Mouse (Mus musculus) myocyte (in vitro differentiated cells): ENCODE data around the gene Baiap2. TPM values are rescaled to one million over a fixed set of nuclear protein-coding genes. Genes with fewer than 3 reads are reported as not detected.
A peak's percentile ranks its signal among the peaks of the same experiment; 100 is the strongest.

ENCODE experiments used
- H3K27me3 ChIP-seq: one replicate; pipeline ENCODE4 v1.6.1; 2011; ENCODE audit not compliant: control insufficient read depth, insufficient read depth, insufficient read length
- H3K36me3 ChIP-seq: one replicate; pipeline ENCODE4 v1.6.1; 2011; ENCODE audit not compliant: control insufficient read depth, insufficient read depth
- H3K4me2 ChIP-seq: one replicate; pipeline ENCODE4 v1.6.1; 2011; ENCODE audit warnings: low read depth, control low read depth
- H3K4me3 ChIP-seq: one replicate; pipeline ENCODE4 v1.5.1; 2011; ENCODE audit warnings: mild to moderate bottlenecking, control low read depth, moderate library complexity
- H3K79me2 ChIP-seq: one replicate; pipeline ENCODE4 v1.6.1; 2011; ENCODE audit not compliant: control insufficient read depth, insufficient read depth
- H3ac ChIP-seq: one replicate; pipeline ENCODE4 v1.6.1; 2011; ENCODE audit not compliant: control insufficient read depth, insufficient read length
- CEBPB ChIP-seq: IDR thresholded peaks from 2 replicates; pipeline ENCODE4 v1.6.1; 2011; ENCODE audit warnings: mild to moderate bottlenecking, moderate library complexity; ENCODE audit not compliant: poor library complexity, insufficient read depth, severe bottlenecking
- E2F4 ChIP-seq: IDR thresholded peaks from one replicate; pipeline ENCODE4 v1.6.1; 2011; ENCODE audit warnings: mild to moderate bottlenecking, control low read depth, moderate library complexity; ENCODE audit not compliant: insufficient read depth
- MAX ChIP-seq: IDR thresholded peaks from one replicate; pipeline ENCODE4 v1.6.1; 2011; ENCODE audit warnings: low read depth, mild to moderate bottlenecking, control low read depth
- MYOD1 ChIP-seq, 3 experiments: IDR thresholded peaks; one replicate each; pipeline ENCODE4 v1.6.1; 2011; ENCODE audit warnings: control low read depth in 2 of 3, low read depth in 2 of 3, mild to moderate bottlenecking in 2 of 3, moderate library complexity in 1 of 3; ENCODE audit not compliant: insufficient read length in 2 of 3, control insufficient read depth in 1 of 3
- MYOG ChIP-seq, 3 experiments: IDR thresholded peaks; one replicate each; pipeline ENCODE4 v1.6.1; 2011; ENCODE audit warnings: control low read depth in 2 of 3, low read depth in 2 of 3, mild to moderate bottlenecking in 2 of 3; ENCODE audit not compliant: insufficient read length in 2 of 3, control insufficient read depth in 1 of 3, insufficient read depth in 1 of 3
- POLR2A ChIP-seq: IDR thresholded peaks from one replicate; pipeline ENCODE4 v1.6.1; 2011; ENCODE audit warnings: low read depth, mild to moderate bottlenecking, control low read depth, moderate library complexity; ENCODE audit not compliant: insufficient read length
- POLR2AphosphoS2 ChIP-seq: IDR thresholded peaks from one replicate; pipeline ENCODE4 v1.6.1; 2011; ENCODE audit warnings: low read depth, control low read depth; ENCODE audit not compliant: insufficient read length
- REST ChIP-seq: IDR thresholded peaks from one replicate; pipeline ENCODE4 v1.6.1; 2011; ENCODE audit warnings: mild to moderate bottlenecking, control low read depth, moderate library complexity; ENCODE audit not compliant: insufficient read depth, insufficient read length
- SRF ChIP-seq: IDR thresholded peaks from one replicate; pipeline ENCODE4 v1.6.1; 2011; ENCODE audit warnings: low read depth; ENCODE audit not compliant: control insufficient read depth, insufficient read length
- TCF12 ChIP-seq: IDR thresholded peaks from one replicate; pipeline ENCODE4 v1.6.1; 2011; ENCODE audit warnings: mild to moderate bottlenecking, control low read depth; ENCODE audit not compliant: poor library complexity, insufficient read depth, severe bottlenecking
- TCF3 ChIP-seq: IDR thresholded peaks from one replicate; pipeline ENCODE4 v1.6.1; 2011; ENCODE audit warnings: low read depth, control low read depth; ENCODE audit not compliant: insufficient read length
- USF1 ChIP-seq: IDR thresholded peaks from one replicate; pipeline ENCODE4 v1.6.1; 2011; ENCODE audit warnings: low read depth, mild to moderate bottlenecking, control low read depth, moderate library complexity
- polyA plus RNA-seq: library from polyadenylated mRNA; unstranded; fragments of >200 nt; fragmentation: generic; extraction: Trizol; gene quantifications from one replicate; pipeline ENCODE4 v1.2.1, GENCODE M21; 2012; ENCODE audit warnings: missing spikeins

Baiap2 gene
- polyA plus RNA-seq, 1 experiment = 23.0 TPM

DNA sequence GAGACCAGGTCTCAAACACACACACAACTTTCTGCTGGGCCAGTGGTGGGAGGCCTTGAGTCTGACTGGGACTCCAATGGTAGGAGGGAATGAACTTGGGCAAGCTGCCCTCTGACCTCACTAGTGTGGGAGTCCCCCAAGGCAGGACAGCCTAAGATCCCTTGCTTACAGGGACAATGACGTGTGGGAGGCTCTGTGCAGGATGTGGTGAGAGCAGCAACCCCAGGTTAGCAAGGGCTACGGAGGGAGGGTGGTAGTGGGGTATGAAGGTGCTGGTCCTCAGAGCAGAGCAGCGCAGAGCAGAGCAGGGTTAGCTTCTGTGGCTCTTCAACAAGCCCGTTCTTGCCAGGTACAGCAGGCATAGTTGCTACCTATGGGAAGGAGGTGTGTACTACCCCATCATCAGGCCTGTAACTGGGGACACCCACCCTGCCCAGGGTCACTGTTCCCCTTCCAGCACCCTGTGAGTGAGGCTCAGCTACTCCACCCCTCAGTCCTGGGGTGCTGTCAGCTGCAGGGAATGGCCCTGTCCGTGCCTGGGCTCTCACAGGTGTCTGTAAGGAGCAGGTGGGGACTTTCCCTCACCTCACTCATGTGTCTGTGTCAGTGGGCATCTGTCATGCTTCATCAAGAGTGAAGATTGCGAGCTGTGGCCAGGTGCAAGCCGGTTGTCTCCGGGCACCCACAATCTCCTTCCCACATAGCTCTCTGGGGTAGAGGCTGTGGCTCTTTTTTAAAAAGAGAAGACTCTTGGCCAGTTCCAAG, 8.6 kb upstream of the Baiap2 start:
- H3K36me3 ChIP-seq = no peaks in the 10 kb centered on the region
- TF ChIP-seq POLR2A (no peak), POLR2AphosphoS2 (peak; percentile 24), MYOG (IDR thresholded peaks at IDR 0.05; ENCODE audit: control insufficient read depth in 1 of 3, insufficient read depth in 1 of 3, insufficient read length in 2 of 3, low read depth in 2 of 3) (peak in 2 of 3 experiments; percentile 30 to 70), MYOD1 (IDR thresholded peaks at IDR 0.05; ENCODE audit: control insufficient read depth in 1 of 3, insufficient read length in 2 of 3, low read depth in 2 of 3) (peak in 2 of 3 experiments; percentile 86 to 88), CEBPB (no peak)
- H3K79me2 ChIP-seq = no peaks in the 10 kb centered on the region
- H3K4me3 ChIP-seq = no peak overlapping the region
- peak overlapping the region; percentile 44 for H3K4me2 ChIP-seq
- no peak overlapping the region for H3ac ChIP-seq
- H3K27me3 ChIP-seq = no peaks in the 10 kb centered on the region

GRCm38 (mm10) chr11:119934773-119935172, 7.8 kb upstream of the Baiap2 start:
- Histone ChIP-seq H3K36me3 (no peaks in the 10 kb centered on the region), H3K27me3 (no peaks in the 10 kb centered on the region), H3ac (no peak overlapping the region), H3K4me3 (no peak overlapping the region), H3K79me2 (no peaks in the 10 kb centered on the region), H3K4me2 (no peak overlapping the region)
- TF ChIP-seq MYOD1 (IDR thresholded peaks at IDR 0.05; ENCODE audit: control insufficient read depth in 1 of 3, insufficient read length in 2 of 3, low read depth in 2 of 3) (peak in 1 of 3 experiments; percentile 2), TCF3 (no peak)

- Histone ChIP-seq H3K79me2 (no peaks in the 10 kb centered on the region), H3K4me3 (no peak overlapping the region), H3K36me3 (no peaks in the 10 kb centered on the region), H3K27me3 (no peaks in the 10 kb centered on the region), H3K4me2 (no peak overlapping the region), H3ac (no peak overlapping the region)
- TF ChIP-seq REST = no peak
- TF ChIP-seq E2F4 = no peak
- no peak for TF ChIP-seq MAX
- no peak for TF ChIP-seq SRF
- TF ChIP-seq POLR2A = no peak
- TF ChIP-seq MYOG (IDR thresholded peaks at IDR 0.05; ENCODE audit: control insufficient read depth in 1 of 3, insufficient read depth in 1 of 3, insufficient read length in 2 of 3, low read depth in 2 of 3) = no peak
- TF ChIP-seq USF1 = no peak
Measured at GRCm38 (mm10) chr11:119935457-119935856, 7.1 kb upstream of the Baiap2 start.

DNA sequence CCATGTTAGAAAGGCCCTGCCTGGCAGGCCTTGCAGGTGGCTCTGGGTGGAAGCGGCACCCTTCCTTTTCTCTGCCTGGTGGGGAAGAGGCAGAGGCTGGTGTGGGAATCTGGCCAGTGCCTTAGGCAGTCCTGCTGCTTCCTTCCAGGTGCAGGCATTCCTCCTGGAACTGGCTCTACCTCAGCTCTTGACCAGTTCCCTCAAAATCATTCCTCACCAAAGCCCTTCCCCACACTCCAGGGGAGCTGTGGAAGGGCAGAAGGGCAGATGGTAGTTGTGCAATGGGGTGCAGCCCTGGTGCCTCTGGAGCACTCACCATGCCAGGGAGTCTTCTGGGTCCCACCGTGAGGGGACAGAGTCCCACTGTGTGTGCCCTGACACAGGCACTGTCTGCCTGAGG, 6.1 kb upstream of the Baiap2 start:
- Histone ChIP-seq H3K4me3 (no peak overlapping the region), H3K27me3 (no peaks in the 10 kb centered on the region), H3K36me3 (no peaks in the 10 kb centered on the region), H3ac (no peak overlapping the region), H3K4me2 (no peak overlapping the region), H3K79me2 (no peaks in the 10 kb centered on the region)
- TF ChIP-seq CEBPB = no peak
- no peak for TF ChIP-seq TCF3
- TF ChIP-seq POLR2AphosphoS2 = no peak
- TF ChIP-seq MAX = no peak
- no peak for TF ChIP-seq POLR2A
- TF ChIP-seq SRF = no peak
- no peak for TF ChIP-seq REST
- no peak for TF ChIP-seq E2F4
- TF ChIP-seq MYOG (IDR thresholded peaks at IDR 0.05; ENCODE audit: control insufficient read depth in 1 of 3, insufficient read depth in 1 of 3, insufficient read length in 2 of 3, low read depth in 2 of 3) = no peak
- no peak for TF ChIP-seq TCF12
- TF ChIP-seq MYOD1 (IDR thresholded peaks at IDR 0.05; ENCODE audit: control insufficient read depth in 1 of 3, insufficient read length in 2 of 3, low read depth in 2 of 3) = no peak
- TF ChIP-seq USF1 = no peak

DNA sequence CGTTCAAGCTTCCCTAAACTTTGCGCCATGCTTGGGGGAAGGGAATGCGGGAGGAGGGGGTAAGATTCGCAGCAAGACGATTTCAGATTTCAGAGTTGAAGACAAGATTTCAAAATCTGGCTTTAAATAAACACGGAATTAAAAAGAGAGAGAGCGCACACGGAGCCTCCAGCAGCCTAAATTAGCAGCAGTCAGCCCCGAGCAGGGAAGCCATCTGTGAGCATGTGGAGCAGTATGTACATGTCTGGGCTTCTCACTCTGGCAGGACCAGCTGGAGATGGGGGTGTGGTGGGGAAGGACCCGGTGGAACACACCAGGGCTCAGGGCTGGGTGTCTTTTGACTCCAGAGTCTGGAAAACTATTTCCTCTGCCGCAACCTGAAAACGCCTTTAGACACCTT, 5.3 kb upstream of the Baiap2 start:
- Histone ChIP-seq H3K79me2 (no peaks in the 10 kb centered on the region), H3K36me3 (no peaks in the 10 kb centered on the region), H3K4me2 (no peak overlapping the region), H3K4me3 (no peak overlapping the region), H3K27me3 (no peaks in the 10 kb centered on the region), H3ac (no peak overlapping the region)
- TF ChIP-seq TCF3 (no peak), REST (no peak), POLR2AphosphoS2 (no peak), USF1 (no peak), MYOD1 (IDR thresholded peaks at IDR 0.05; ENCODE audit: control insufficient read depth in 1 of 3, insufficient read length in 2 of 3, low read depth in 2 of 3) (no peak), SRF (no peak), MYOG (IDR thresholded peaks at IDR 0.05; ENCODE audit: control insufficient read depth in 1 of 3, insufficient read depth in 1 of 3, insufficient read length in 2 of 3, low read depth in 2 of 3) (no peak), POLR2A (no peak)
